In the genomic region with DNA sequence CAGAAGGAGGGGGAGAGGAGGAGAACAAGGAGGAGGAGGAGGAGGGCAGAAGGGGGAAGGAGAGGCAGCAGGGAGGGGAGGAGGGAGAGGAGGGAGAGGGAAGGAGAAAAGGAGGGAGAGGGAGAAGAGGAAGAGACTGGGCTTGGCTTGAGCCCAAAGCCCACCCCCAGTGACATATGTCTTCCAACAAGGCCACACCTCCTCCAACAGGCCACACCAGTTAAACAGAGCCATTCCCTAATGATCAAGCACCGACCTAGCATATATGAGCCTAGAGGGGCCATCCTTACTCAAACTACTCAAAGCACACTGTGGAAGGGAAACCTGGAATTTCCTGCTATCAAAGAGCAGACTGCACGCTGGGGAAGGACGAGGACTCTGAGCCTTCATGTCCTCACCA, we compare ENCODE assay signal across 10 mouse cellular contexts.
"Had no signal": no experiment of that assay in that cellular context is flagged by ENCODE, and none has a peak within 500 bp of the region (broad histone marks: within the 10 kb centered on the region; RNA-seq: fewer than 3 reads in every experiment).

No protein-coding gene starts in this region.

- H3K27me3 ChIP-seq: liver, embryonic 12.5 days; midbrain, embryonic 12.5 days; neural tube, embryonic 13.5 days had no signal

- H3K9ac ChIP-seq: liver, embryonic 12.5 days; midbrain, embryonic 12.5 days; neural tube, embryonic 13.5 days had no signal

- H3K4me1 ChIP-seq: midbrain, embryonic 12.5 days had no signal

- H3K27ac ChIP-seq: kidney, postnatal 0 days; liver, embryonic 12.5 days; midbrain, embryonic 12.5 days; neural tube, embryonic 13.5 days had no signal

- H3K36me3 ChIP-seq: liver, embryonic 12.5 days; midbrain, embryonic 12.5 days; neural tube, embryonic 13.5 days had no signal

- H3K4me3 ChIP-seq: liver, embryonic 12.5 days; midbrain, embryonic 12.5 days; neural tube, embryonic 13.5 days had no signal

- ATAC-seq: inflammation-experienced regulatory T-cells, adult 6 months; liver, embryonic 12.5 days; midbrain, embryonic 16.5 days had no signal

- H3K4me2 ChIP-seq: liver, embryonic 12.5 days; midbrain, embryonic 12.5 days; neural tube, embryonic 13.5 days had no signal

- DNase-seq: layer of hippocampus, adult 9-11 months; lung, postnatal 36 days; retina, postnatal 1 day; thymus, postnatal 36 days had no signal

- H3K9me3 ChIP-seq: liver, embryonic 12.5 days; midbrain, embryonic 12.5 days; neural tube, embryonic 13.5 days had no signal
